Mouse (Mus musculus) retina, adult 2 months (tissue): ENCODE data around the gene Cx3cr1.

Experiments
- DNase-seq: peaks from one replicate; pipeline ENCODE4 v3.0.0-alpha.2; 2012; ENCODE audit warnings: low read depth, low spot score

The Cx3cr1 gene

DNA sequence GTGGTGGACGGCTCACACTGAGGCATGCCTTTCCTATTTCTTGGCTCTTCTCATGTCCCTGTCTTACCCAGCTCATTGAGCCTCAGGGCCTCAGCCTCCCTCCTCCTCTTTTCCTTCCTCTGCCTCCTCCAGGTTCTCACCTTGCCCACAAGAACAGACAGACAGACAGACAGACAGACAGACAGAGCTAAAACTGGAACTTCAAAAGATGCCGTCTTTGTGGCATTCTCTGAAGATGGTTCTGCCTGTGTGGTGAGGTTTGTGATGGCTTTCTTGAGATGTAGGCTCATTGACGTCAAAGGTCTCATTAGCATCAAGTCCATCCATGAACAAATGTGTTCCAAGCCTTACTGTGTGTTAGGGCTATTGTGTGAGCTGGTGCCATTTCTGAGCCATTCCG lies 13.0 kb upstream of the Cx3cr1 start:
- DNase-seq = no peak

DNA sequence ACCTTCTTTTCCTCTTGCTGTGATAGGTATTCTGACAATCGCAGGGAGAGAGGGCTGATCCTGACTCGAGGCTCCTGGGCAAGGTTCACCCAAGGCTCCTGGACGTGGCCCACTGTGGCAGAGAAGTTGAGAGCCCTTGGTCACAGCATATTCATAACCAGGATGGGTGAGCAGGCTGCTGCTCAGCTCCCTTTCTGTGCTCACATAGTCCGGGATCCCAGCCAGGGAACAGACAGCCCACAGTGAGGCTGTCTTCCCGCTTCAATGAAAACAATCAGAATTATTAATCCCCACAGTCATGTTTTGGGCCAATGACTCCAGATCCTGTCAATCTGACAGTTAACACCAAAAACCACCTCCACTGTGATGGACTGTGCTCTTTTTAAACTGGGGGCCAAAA lies 12.3 kb upstream of the Cx3cr1 start:
- no peak for DNase-seq

DNA sequence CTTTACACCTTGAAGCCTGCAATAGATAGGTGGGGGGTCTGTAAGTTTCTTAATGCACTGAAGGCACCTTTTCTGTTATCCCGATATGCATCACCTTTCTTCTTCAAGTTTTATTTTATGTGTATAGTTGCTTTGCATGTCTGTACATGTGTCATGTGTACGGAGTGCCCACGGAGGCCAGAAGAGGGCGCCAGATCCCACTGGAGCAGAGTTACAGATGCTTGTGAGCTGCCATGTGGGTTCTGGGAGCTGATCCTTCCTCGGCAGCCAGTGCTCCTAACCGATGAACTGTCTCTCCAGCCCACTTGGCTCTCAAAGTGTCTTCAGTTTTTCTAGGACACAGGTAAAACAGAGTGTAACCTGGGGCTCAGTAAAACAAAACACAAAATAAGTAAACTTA lies 11.6 kb upstream of the Cx3cr1 start:
- no peak for DNase-seq

DNA sequence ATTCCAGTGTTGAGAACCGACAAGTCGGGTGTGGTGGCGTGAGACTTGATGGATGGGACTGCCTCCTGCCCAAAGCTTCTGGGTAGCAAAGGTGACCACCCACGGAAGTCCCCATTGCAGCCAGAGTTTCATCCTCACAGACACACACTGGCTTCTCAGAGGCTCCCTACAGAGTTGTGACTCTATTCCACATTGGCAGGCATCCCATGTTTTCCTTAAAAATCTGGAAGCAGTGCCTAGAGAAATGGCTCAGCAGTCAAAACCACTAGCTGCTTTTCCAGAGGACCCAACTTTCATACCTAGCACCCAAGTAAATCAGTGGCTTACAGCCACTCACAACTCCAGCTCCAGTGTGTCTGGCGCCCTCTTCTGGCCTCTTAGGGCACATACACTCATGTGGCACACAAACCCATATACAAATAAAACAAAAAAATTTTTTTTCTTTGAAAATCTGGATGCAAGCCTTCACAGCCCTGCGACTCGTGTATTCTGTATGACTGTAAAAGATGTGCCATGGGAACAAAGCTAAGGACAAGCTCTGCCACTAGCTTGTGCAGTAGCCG lies 10.9 kb upstream of the Cx3cr1 start:
- DNase-seq = no peak

DNA sequence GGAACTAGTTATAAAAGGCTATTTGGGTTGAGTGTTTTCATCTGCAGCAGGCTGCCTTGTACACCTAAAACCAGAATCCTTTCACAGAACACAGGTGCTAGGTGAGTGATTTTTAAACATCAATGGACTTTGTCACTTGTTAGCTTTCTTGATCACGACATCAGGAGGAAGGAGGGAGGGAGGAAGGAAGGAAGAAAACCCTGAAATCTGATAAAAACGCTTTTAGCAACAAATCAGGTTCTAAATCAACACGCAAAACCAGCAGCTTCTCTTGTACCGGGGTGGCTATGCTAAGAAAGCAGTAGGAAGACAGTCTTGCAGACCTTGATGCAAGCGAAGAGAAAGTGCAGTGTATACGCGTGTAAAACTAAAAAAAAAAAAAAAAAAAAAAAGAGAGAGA lies 10.2 kb upstream of the Cx3cr1 start:
- no peak for DNase-seq

DNA sequence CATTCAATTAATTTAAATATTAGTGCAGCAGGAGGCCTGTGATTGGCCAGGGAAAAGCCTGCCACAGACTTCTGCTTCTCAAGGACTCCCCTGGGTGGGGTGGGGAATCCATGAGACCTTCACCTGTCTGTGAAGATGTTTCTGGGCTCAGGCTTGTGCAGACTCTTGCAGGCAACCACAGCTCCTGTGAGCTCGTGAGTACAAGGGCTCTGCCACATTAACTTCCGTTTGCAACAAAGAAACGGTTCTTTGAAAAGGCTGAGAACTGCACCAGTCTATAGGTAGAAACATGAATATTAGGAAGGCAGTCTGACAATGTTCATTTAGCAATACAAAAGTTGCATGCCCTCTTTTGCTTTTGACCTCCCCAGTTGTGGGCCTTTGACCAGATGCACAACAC lies 8.6 kb upstream of the Cx3cr1 start:
- no peak for DNase-seq

DNA sequence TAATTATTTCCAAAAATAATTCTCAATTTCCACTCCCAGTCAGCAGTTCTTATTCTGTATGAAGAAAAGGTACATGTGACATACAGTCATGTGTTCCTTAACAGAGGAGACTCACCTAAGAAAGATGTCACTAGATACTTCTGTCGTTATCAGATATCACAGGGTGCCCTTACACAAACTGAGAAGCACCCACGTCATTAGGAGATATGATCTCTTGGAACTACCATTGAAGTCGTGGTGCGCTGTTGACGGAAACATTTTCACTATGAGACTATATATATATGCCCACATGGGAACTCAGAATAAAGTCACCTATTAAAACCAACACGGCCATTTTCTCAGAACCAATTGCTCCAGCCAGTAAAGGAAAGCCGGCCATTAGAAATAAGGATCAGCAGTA lies 4.8 kb upstream of the Cx3cr1 start:
- no peak for DNase-seq

DNA sequence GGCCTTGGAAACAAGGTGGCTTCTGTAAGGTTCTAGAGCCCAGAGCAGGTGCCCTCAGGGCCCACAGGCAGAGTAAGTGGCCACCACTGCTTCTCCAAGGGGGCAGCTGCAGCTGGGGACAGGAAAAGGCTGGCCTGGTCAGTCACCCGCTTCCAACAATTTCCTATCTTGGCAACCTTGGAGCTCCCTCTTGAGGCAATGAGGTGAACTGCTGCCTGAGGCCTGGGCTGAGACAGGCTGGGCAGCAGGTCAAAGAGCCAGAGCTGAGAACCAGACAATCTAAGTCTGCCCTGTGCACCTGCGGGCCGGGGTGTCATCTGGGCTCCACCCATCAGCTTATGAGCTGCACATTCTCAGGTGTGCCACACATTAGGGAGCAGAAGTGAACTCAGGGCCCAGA lies 3.5 kb upstream of the Cx3cr1 start:
- DNase-seq = peak; percentile 48

DNA sequence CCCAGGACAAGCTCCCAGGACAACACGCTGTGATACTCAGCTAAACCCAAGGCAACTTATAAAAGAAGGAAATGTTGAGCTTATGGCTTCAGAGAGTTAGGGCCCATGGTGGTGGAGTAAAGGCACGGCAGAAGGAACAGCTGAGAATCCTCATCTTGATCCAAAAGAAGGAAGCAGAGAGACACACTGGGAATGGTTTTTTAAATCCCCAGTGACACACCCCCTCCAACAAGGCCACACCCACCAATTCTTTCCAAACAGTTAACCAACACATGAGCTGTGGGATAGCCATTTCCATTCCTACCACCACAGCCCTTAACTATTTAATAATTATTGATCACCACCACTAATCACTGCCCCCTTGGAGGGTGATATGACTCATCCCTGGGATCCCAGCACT lies 1.6 kb upstream of the Cx3cr1 start:
- no peak for DNase-seq

DNA sequence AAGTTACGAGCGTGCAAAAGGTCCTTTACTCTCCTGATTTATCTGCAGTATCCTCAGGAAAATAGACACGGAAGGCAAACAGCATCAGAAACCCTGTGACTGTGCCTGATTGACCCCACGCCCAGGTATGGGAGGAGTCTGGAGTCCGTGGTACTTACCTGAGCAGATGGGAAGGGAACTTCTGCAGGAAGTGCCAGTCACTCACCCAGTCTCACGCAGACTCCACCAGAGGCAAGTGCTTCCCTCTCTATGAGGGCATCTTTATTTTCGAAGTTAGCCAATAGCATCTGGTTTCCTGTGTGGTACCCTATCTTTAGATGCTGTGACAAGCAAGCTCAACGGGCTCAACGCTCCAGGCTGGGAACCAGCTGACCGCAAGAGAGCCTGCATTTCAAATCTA lies 1.6 kb downstream of the Cx3cr1 start:
- no peak for DNase-seq

DNA sequence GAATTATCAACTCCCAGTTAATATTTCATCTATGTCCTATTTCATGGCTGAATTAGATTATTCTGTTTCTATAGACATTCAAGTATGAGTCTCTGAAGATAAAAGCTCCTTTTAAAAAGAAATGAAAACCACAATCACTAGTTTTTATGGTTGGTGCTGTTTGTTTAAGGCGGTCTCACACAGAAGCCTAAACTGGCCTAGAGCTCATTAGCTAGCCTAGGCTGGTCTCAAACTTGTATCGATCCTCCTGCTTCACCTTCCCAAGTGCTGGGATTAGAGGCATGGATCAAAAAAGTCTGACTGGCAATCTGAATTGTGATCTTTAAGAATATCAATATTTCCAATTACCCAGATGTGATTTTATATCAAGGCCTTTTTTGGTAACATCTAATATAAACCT lies 2.1 kb downstream of the Cx3cr1 start:
- DNase-seq = no peak

DNA sequence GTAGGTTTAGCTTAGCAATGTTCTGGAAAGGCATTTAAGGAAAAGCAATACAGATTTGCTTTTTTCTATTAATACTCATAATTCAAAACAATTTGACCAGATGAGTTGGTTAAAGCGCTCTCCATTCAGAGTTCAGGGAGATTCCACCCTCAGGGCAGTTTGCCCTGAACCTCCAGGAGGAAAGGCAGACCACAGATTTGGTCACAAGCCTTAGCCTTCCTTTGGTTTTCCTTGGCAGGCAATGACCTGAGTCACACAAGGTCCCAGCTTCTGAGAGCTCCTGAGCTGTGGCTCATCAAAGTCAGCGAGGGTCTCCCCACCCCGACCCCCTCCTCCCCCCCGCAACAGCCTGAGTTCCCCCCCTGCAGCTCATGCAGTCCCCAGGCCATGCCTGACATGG lies 5.4 kb downstream of the Cx3cr1 start:
- DNase-seq = no peak

DNA sequence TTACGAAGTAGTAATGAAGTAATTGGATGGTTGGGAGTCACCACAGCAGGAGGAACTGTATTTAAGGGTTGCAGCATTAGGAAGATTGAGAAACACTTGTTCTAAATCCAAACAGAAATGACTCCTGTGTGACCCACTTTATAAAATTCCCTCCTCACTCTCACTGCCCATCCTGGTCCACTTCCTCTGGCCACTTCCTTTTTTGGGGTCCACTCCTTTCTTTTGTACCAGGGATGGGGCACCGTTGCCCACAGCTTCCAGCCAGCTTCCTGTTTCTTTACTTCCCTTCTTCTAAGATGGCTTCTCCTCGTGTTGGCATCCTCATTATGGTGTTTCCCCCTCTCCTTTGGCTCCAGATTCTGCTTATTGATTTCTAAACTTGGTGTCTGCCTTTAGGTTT lies 10.9 kb downstream of the Cx3cr1 start:
- DNase-seq = no peak

DNA sequence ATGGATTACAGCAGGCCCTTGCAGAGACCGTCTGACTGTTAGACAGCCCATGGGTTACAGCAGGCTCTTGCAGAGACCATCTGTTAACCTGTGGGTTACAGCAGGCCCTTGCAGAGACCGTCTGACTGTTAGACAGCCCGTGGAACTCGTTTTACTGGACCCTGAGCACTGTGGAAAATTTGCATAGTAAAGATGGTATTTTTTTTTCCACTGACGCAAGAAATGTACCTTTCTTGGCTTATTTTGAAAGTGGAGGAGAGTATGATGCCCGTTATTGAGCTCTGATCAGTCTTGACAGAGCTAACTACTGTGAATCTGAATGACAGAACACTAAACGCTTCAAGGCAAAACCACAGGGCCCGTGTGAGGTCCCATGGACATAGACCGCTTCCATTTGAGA lies 13.5 kb downstream of the Cx3cr1 start:
- no peak for DNase-seq

DNA sequence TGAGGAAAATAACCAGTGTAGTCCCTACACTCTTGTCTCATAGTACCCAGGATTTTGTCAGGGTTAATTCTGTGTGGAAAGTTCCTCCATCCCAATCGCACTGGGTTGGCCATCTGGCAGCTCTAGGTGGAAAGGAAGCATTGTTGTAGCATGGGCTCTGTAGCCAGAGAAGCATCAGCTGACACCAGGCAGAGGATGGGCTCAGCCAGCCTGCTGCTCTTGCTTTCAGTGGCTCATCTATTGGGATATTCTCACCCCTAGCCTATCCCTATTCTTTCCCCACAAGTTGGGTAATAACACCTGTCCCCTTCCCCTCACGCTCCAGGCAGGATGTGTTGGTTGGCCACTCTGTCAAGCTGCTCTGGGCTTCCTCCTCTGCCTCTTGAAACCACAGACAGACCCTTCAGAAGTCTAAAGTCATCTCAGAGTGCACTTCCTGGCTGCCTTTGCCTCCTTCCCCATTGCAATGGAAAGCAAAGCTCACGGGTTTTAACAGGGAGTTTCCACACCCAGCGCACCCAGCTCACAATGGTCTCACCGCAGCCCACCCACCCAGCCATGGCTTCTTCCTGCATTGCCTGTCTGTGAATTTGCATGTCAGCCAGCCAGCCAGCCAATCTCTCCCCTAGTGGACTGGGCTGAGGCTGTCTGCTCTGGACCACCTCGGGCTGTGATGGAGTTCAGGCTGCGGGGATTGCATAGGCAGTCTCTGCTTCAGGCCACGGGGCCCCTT lies 15.0 kb downstream of the Cx3cr1 start:
- DNase-seq = no peak

DNA sequence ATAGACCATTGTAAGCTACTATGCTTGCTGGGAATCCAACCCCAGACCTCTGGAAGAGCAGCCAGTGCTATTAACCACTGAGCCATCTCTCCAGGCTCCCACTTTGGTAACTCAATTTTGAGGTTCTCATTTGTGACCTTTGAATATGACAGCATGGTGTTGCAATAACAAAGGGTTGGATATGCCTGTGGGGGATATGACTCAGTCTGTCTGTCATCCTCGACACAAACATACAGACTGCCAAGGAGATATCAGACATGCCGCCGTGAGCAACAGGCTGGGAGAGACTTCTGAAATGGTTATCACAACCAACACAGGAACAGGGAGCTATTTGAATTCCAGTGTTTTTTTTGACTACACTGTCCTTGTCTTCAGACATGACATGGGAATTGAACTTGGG lies 20.3 kb downstream of the Cx3cr1 start:
- no peak for DNase-seq

DNA sequence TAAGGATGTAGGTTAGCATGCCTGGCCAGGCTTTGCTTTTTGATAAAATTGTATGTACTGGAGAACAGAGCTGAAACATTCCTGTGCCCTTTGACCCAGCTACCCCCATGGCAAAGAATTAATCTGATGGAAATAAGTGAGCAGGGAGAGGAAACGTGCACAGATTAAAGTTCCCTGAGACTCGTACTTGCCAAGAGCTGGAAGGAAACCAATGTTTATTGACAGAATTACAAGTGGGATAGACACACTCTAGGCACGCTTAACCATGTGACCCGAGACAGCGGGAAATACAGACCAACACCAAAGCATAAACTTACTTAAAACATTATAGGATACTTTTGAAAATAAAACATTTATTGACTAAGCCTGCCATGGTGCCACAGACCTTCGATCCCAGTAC lies 21.2 kb downstream of the Cx3cr1 start:
- no peak for DNase-seq

DNA sequence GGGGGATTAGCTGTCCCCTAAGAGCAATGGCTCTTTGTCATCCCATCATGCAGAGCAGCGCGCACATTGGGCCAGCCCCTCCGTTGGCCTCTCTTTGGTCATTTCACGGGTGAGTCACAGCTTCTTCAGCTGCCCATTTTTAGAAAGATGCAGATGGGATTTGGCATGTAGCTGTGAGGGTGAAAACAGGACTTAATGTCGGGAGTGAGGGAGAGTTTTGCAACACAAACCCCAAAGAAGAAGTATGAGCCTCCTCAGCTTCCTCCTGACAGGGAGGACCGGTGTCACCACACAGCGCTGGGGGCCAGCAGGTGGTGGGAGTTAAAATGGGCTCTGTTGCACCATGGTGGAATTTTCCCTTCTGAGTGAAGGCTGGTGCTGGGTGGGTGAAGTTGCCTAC lies 26.6 kb downstream of the Cx3cr1 start:
- DNase-seq = no peak

DNA sequence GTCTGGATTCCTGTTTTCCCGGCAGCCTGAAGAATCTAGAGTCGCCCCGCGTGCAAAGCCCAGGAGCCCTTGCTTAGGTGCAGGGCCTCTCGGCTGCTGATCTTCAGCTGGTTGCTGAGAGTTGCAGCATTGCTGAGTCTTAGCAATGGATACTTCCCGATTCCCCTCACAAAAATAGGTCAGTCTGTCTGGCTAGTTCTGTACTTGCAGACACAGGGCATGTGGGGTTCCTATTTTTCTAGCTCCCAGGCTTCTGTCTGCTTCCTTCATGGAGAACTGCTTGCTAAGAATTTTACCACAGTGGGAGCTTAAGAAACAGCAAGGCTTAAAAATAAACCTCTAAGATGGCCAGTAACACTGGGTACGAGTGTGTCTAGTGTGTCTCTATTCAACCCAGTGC lies 32.3 kb downstream of the Cx3cr1 start:
- DNase-seq = no peak

DNA sequence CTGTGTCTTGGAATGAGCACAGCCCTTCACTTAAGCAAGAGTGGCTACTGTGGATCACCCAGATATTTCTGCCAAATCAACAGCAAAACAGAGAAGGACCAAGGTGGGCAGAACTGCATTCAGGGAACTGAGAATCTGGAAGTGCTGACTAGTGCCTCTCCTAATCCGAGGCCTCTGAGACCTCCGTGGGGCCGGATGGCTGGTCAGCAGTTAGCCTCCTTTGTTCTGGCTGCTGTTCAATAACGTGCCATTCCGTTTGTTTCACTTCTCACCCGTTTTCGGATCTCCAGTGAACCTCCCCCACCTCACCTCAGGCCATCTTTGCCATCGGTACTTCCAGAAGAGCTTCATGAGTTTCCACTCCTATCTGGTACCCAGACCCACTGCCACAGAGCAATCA lies 35.3 kb downstream of the Cx3cr1 start:
- no peak for DNase-seq

DNA sequence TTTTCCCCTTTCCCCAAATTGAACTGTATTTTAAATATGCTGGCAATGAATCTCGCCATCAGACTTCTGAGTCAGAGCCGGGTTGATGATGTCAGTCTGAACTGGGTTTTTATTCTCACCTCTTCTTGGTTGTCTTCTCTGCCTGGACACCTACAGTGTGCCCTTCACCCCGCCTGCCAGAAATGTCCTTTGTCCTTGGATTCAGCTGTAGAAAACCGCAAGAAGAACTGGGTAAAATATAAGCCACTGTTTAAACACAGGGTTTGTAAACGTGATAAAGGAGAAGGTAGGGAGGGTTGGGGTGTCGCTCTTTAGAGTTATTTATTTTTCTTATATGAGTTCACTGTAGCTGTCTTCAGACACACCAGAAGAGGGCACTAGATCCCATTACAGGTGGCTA lies 37.0 kb downstream of the Cx3cr1 start:
- DNase-seq = no peak

DNA sequence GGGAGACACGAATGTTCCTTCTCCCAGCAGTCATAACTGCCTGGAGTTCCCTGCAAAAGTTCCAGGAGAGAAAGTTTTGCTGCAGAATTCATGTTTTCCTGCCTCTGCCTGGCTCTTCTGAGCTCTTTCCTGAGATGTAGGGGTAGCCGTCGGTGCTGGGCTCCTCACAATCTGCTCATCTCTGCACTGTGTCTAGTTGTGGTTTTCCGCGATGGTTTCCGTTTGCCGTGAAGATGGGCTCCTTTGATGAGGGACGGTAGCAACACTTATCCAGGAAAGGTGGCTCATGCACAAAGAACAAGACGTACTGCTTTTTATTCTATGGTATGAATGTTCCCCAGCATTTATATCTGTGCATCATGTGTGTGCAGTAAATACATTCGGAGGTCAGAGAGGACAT lies 39.3 kb downstream of the Cx3cr1 start:
- no peak for DNase-seq

DNA sequence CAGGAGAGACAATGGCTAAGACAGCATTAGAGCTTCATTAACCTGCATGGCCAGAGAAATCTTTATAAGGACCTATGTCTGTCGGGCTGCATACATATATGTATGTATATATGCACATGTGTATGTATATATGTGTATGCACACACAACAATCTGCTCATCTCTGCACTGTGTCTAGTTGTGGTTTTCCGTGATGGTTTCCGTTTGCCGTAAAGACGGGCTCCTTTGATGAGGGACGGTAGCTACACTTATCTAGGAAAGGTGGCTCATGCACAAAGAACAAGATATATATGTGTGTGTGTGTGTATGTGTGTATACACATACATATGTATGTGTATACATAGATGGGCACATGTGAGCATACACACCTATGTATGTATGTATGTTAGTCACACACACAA lies 39.8 kb downstream of the Cx3cr1 start:
- DNase-seq = no peak
